ENCODE assay signal across 7 mouse cellular contexts in genomic region chr9:70542305-70543041, GRCm38 (mm10). TPM values are rescaled to one million over a fixed set of nuclear protein-coding genes. Genes with fewer than 3 reads are reported as not detected.
DNase-seq lines count a peak whose midpoint lies in the region; ATAC-seq lines count a peak whose summit lies in the region.

TSS of gene Sltm (plus strand) at chr9:70542754.

- H3K4me2 ChIP-seq in embryonic facial prominence, embryonic 11.5 days (ENCODE audit: low read depth, low read length) = peak within 1 kb of the TSS; percentile 56
- peak within 1 kb of the TSS; percentile 56 for H3K4me2 ChIP-seq in limb, embryonic 11.5 days (ENCODE audit: low read depth, severe bottlenecking)
- peak within 1 kb of the TSS; percentile 79 for H3K4me2 ChIP-seq in midbrain, embryonic 14.5 days (ENCODE audit: low read length)

- H3K27me3 ChIP-seq in embryonic facial prominence, embryonic 11.5 days (ENCODE audit: control insufficient read depth, insufficient read depth, low read length) = no peaks in the 10 kb centered on the region
- H3K27me3 ChIP-seq in limb, embryonic 11.5 days (ENCODE audit: control insufficient read depth, insufficient read depth, low read length) = no peaks in the 10 kb centered on the region
- no peaks in the 10 kb centered on the region for H3K27me3 ChIP-seq in midbrain, embryonic 14.5 days (ENCODE audit: control insufficient read depth, insufficient read depth, low read length)

- 0% methylated on average over 71 of the region's 75 CpGs for WGBS in embryonic facial prominence, embryonic 11.5 days
- WGBS in limb, embryonic 11.5 days = under 1% methylated on average over 66 of the region's 75 CpGs
- under 1% methylated on average over 74 of the region's 75 CpGs for WGBS in midbrain, embryonic 14.5 days

- H3K4me1 ChIP-seq in embryonic facial prominence, embryonic 11.5 days (ENCODE audit: control insufficient read depth, insufficient read depth, low read length) = no peaks in the 10 kb centered on the region
- no peaks in the 10 kb centered on the region for H3K4me1 ChIP-seq in limb, embryonic 11.5 days (ENCODE audit: control insufficient read depth, insufficient read depth, low read length)
- peaks cover 19% of the 10 kb centered on the region for H3K4me1 ChIP-seq in midbrain, embryonic 14.5 days (ENCODE audit: control insufficient read depth, insufficient read depth, low read length)

- no peaks in the 10 kb centered on the region for H3K36me3 ChIP-seq in embryonic facial prominence, embryonic 11.5 days (replicated peaks; ENCODE audit: control insufficient read depth, insufficient read depth, low read depth, low read length)
- H3K36me3 ChIP-seq in limb, embryonic 11.5 days (ENCODE audit: control insufficient read depth, insufficient read depth, low read length) = no peaks in the 10 kb centered on the region
- H3K36me3 ChIP-seq in midbrain, embryonic 14.5 days (ENCODE audit: control insufficient read depth, insufficient read depth, low read length) = no peaks in the 10 kb centered on the region

- H3K27ac ChIP-seq in embryonic facial prominence, embryonic 11.5 days (replicated peaks; ENCODE audit: low read depth, low read length) = peak within 1 kb of the TSS; percentile 97
- peak within 1 kb of the TSS; percentile 97 for H3K27ac ChIP-seq in limb, embryonic 11.5 days (replicated peaks; ENCODE audit: low read depth, low read length)
- H3K27ac ChIP-seq in midbrain, embryonic 14.5 days (replicated peaks; ENCODE audit: low read depth, low read length) = peak within 1 kb of the TSS; percentile 98

- peak within 1 kb of the TSS; percentile 95 for H3K9ac ChIP-seq in embryonic facial prominence, embryonic 11.5 days (replicated peaks; ENCODE audit: low read length)
- peak within 1 kb of the TSS; percentile 96 for H3K9ac ChIP-seq in limb, embryonic 11.5 days (ENCODE audit: low read length)
- H3K9ac ChIP-seq in midbrain, embryonic 14.5 days (replicated peaks; ENCODE audit: low read length) = peak within 1 kb of the TSS; percentile 96

- H3K9me3 ChIP-seq in embryonic facial prominence, embryonic 11.5 days (replicated peaks; ENCODE audit: control insufficient read depth, low read length) = no peaks in the 10 kb centered on the region
- no peaks in the 10 kb centered on the region for H3K9me3 ChIP-seq in limb, embryonic 11.5 days (ENCODE audit: control insufficient read depth, low read length)
- H3K9me3 ChIP-seq in midbrain, embryonic 14.5 days (ENCODE audit: control insufficient read depth, low read length) = no peaks in the 10 kb centered on the region

- H3K4me3 ChIP-seq in embryonic facial prominence, embryonic 11.5 days (ENCODE audit: low read depth, low read length) = peak within 1 kb of the TSS; percentile 91
- peak within 1 kb of the TSS; percentile 87 for H3K4me3 ChIP-seq in limb, embryonic 11.5 days (ENCODE audit: low read depth, low read length)
- peak within 1 kb of the TSS; percentile 84 for H3K4me3 ChIP-seq in midbrain, embryonic 14.5 days (replicated peaks; ENCODE audit: low read depth, low read length)

- peak; percentile 100 for DNase-seq in adrenal gland, postnatal 14 days
- peak; percentile 98 for DNase-seq in embryonic facial prominence, embryonic 11.5 days (ENCODE audit: low spot score)
- DNase-seq in heart, adult 11 months = peak; percentile 100
- DNase-seq in kidney, adult 18-20 months = peak; percentile 100
- DNase-seq in limb, embryonic 11.5 days (ENCODE audit: low spot score) = peak; percentile 99
- peak; percentile 99 for DNase-seq in midbrain, embryonic 14.5 days
- peak; percentile 100 for DNase-seq in spleen, adult 18-20 months

- peak; percentile 96 for ATAC-seq in embryonic facial prominence, embryonic 11.5 days (replicated peaks; ENCODE audit: insufficient number of reproducible peaks, low FRiP score, low TSS enrichment, low read depth)
- ATAC-seq in limb, embryonic 11.5 days (ENCODE audit: insufficient number of reproducible peaks, low FRiP score, low TSS enrichment, low read depth) = peak; percentile 97
- ATAC-seq in midbrain, embryonic 14.5 days (ENCODE audit: low FRiP score, low TSS enrichment) = peak; percentile 99

RNA-seq across cellular contexts. Expression of gene Sltm, which starts in this region (rescaled TPM):
- total RNA-seq in adrenal gland, postnatal 14 days (2021) = 36.7 and 41.3 TPM in 2 replicates
- polyA plus RNA-seq in embryonic facial prominence, embryonic 11.5 days (2014; fragmentation: Nextera tagmentation; extraction: Ambion mirVana) = 52.6 and 61.9 TPM in 2 replicates
- polyA plus RNA-seq in limb, embryonic 11.5 days (2014; fragmentation: Nextera tagmentation; extraction: Ambion mirVana) = 70.1 and 72.3 TPM in 2 replicates
- 61.8 and 65.5 TPM in 2 replicates for polyA plus RNA-seq in midbrain, embryonic 14.5 days (2014; fragmentation: Nextera tagmentation; extraction: Ambion mirVana)

Comparison
In these comparisons a context has a peak if more than half of its experiments do, and no peak if none do; other contexts are left out.
1. Peak in every context shown above with its lines: DNase-seq, ATAC-seq, H3K4me3 ChIP-seq and H3K27ac ChIP-seq.